Mouse (Mus musculus): ENCODE measurements around the gene Gng13. TPM values are rescaled to one million over a fixed set of nuclear protein-coding genes. Genes with fewer than 3 reads are reported as not detected.

The Gng13 gene
- under 1 TPM in 1 of 2 experiments, not detected in 1; 0.70 TPM for total RNA-seq (2021)

- no peak for DNase-seq (ENCODE audit: low spot score)
- intact Hi-C loops (cut with DNase I): no loop called here
Measured at GRCm38 (mm10) chr17:25716711-25717637, at the start of gene Gng13. Gene Gng13, plus strand, starts transcription at chr17:25717171.

GRCm38 (mm10) chr17:25668481-25669055 is 48.4 kb upstream of the Gng13 start:
- intact Hi-C loops (cut with DNase I): no loop called here

GRCm38 (mm10) chr17:25672982-25673381 is 44.0 kb upstream of the Gng13 start:
- intact Hi-C loops (cut with DNase I): no loop called here
- no peak for DNase-seq (ENCODE audit: low spot score)

More at GRCm38 (mm10) chr17:25668481-25669055, 48.4 kb upstream of the Gng13 start:
- no peak for DNase-seq (ENCODE audit: low spot score)

GRCm38 (mm10) chr17:25677969-25678368 is 39.0 kb upstream of the Gng13 start:
- no peak for DNase-seq (ENCODE audit: low spot score)

GRCm38 (mm10) chr17:25679818-25680217 is 37.2 kb upstream of the Gng13 start:
- intact Hi-C loops (cut with DNase I): no loop called here

More at GRCm38 (mm10) chr17:25677969-25678368, 39.0 kb upstream of the Gng13 start:
- intact Hi-C loops (cut with DNase I): no loop called here

GRCm38 (mm10) chr17:25681636-25682035 is 35.3 kb upstream of the Gng13 start:
- intact Hi-C loops (cut with DNase I): no loop called here
- DNase-seq (ENCODE audit: low spot score): no peak

More at GRCm38 (mm10) chr17:25679818-25680217, 37.2 kb upstream of the Gng13 start:
- DNase-seq (ENCODE audit: low spot score): no peak

GRCm38 (mm10) chr17:25686323-25686722 is 30.6 kb upstream of the Gng13 start:
- intact Hi-C loops (cut with DNase I): no loop called here
- DNase-seq (ENCODE audit: low spot score): no peak

GRCm38 (mm10) chr17:25688922-25689321 is 28.0 kb upstream of the Gng13 start:
- intact Hi-C loops (cut with DNase I): no loop called here
- DNase-seq (ENCODE audit: low spot score): no peak

GRCm38 (mm10) chr17:25696263-25696662 is 20.7 kb upstream of the Gng13 start:
- intact Hi-C loops (cut with DNase I): loop anchor here (5.0 kb wide), 1 partner anchor 299 kb away; no protein-coding TSS in a partner anchor
- no peak for DNase-seq (ENCODE audit: low spot score)

- DNase-seq (ENCODE audit: low spot score): no peak
- intact Hi-C loops (cut with DNase I): loop anchor here (1.0 to 5.0 kb wide), 4 partner anchors 132 to 301 kb away; no protein-coding TSS in a partner anchor
Measured at GRCm38 (mm10) chr17:25698446-25698845, 18.5 kb upstream of the Gng13 start.

- DNase-seq (ENCODE audit: low spot score): no peak
- intact Hi-C loops (cut with DNase I): no loop called here
Measured at GRCm38 (mm10) chr17:25700863-25701496, 16.0 kb upstream of the Gng13 start.

GRCm38 (mm10) chr17:25709994-25710393 is 7.0 kb upstream of the Gng13 start:
- intact Hi-C loops (cut with DNase I): no loop called here
- no peak for DNase-seq (ENCODE audit: low spot score)

- intact Hi-C loops (cut with DNase I): no loop called here
- DNase-seq (ENCODE audit: low spot score): no peak
Measured at GRCm38 (mm10) chr17:25711136-25711535, 5.8 kb upstream of the Gng13 start.

- DNase-seq (ENCODE audit: low spot score): no peak
- intact Hi-C loops (cut with DNase I): no loop called here
Measured at GRCm38 (mm10) chr17:25715627-25716026, 1.3 kb upstream of the Gng13 start.

GRCm38 (mm10) chr17:25716130-25716529 is 841 bp upstream of the Gng13 start:
- DNase-seq (ENCODE audit: low spot score): no peak
- intact Hi-C loops (cut with DNase I): no loop called here

GRCm38 (mm10) chr17:25717691-25718090 is 720 bp downstream of the Gng13 start:
- intact Hi-C loops (cut with DNase I): no loop called here
- no peak for DNase-seq (ENCODE audit: low spot score)

GRCm38 (mm10) chr17:25721476-25721875 is 4.5 kb downstream of the Gng13 start:
- no peak for DNase-seq (ENCODE audit: low spot score)
- intact Hi-C loops (cut with DNase I): no loop called here

- DNase-seq (ENCODE audit: low spot score): no peak
- intact Hi-C loops (cut with DNase I): no loop called here
Measured at GRCm38 (mm10) chr17:25723470-25723869, 6.5 kb downstream of the Gng13 start.

- intact Hi-C loops (cut with DNase I): no loop called here
- DNase-seq (ENCODE audit: low spot score): no peak
Measured at GRCm38 (mm10) chr17:25723919-25724318, 6.9 kb downstream of the Gng13 start.

GRCm38 (mm10) chr17:25725264-25725663 is 8.3 kb downstream of the Gng13 start:
- intact Hi-C loops (cut with DNase I): no loop called here
- no peak for DNase-seq (ENCODE audit: low spot score)
